9 mouse cellular contexts compared by ENCODE assay signal in the genomic region with DNA sequence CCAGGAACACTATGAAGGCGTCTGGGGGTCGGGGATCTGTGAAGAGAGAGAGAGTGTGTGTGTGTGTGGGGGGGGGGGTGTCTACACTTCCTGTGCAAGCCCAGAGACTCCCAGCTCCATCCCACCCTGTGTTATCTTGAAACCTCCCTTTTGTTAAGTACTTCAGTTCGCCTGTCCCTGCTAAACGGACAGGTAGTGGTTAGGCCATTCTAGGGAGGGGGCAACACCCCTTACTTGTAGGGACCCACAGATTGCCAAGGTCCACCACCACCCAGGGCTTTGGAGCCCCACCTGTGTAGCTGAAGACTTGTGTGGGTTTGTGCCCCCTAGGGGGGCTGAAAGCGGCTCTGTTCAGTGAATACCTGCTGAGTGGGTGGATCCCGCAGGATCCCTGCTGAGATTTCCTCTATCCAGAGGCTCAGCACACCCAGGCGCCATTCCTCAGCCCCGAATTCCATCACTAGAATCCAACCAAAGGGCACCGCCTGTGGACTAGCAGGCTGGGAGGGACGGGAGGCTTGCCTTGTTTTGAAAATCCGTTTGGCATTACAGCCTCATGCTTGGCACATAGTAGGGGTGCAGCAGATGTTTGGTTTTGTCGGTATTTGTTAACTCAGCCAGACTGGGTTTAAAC. TPM values are rescaled to one million over a fixed set of nuclear protein-coding genes. Genes with fewer than 3 reads are reported as not detected.
A peak's percentile ranks its signal among the peaks of the same experiment; 100 is the strongest.
DNase-seq lines count a peak whose midpoint lies in the region; ATAC-seq and TF ChIP-seq lines count a peak whose summit lies in the region.
"Had no signal": no experiment of that assay in that cellular context is flagged by ENCODE, and none has a peak within 500 bp of the region (broad histone marks: within the 10 kb centered on the region; RNA-seq: fewer than 3 reads in every experiment).

No protein-coding gene starts in this region.

- peak overlapping the region; percentile 46 for H3K4me3 ChIP-seq in forebrain, embryonic 12.5 days (replicated peaks)
- no peak overlapping the region for H3K4me3 ChIP-seq in forebrain, postnatal 0 days (ENCODE audit: low read depth, low read length)
- peak overlapping the region; percentile 76 for H3K4me3 ChIP-seq in lung, embryonic 16.5 days (ENCODE audit: low read length)

- no peak for ATAC-seq in forebrain, embryonic 12.5 days (ENCODE audit: low FRiP score)
- no peak for ATAC-seq in forebrain, postnatal 0 days
- no peak for ATAC-seq in lung, embryonic 16.5 days (ENCODE audit: low read depth)
- ATAC-seq in granulocyte monocyte progenitor cell, adult 5-6 weeks (replicated peaks; ENCODE audit: poor library complexity, severe bottlenecking), result no peak
- ATAC-seq in inflammation-experienced regulatory T-cells, adult 6 months, result no peak

- H3K4me2 ChIP-seq in forebrain, embryonic 12.5 days, result peak overlapping the region; percentile 35
- H3K4me2 ChIP-seq in forebrain, postnatal 0 days (ENCODE audit: low read depth), result no peak overlapping the region
- peak overlapping the region; percentile 89 for H3K4me2 ChIP-seq in lung, embryonic 16.5 days (ENCODE audit: low read depth, low read length)

- H3K9ac ChIP-seq in forebrain, embryonic 12.5 days, result peak overlapping the region; percentile 36
- no peak overlapping the region for H3K9ac ChIP-seq in forebrain, postnatal 0 days
- peak overlapping the region; percentile 80 for H3K9ac ChIP-seq in lung, embryonic 16.5 days (ENCODE audit: low read length)

- peaks cover 64% of the 10 kb centered on the region for H3K27me3 ChIP-seq in forebrain, embryonic 12.5 days
- peaks cover 27% of the 10 kb centered on the region for H3K27me3 ChIP-seq in forebrain, postnatal 0 days (ENCODE audit: insufficient read depth, low read length)
- H3K27me3 ChIP-seq in lung, embryonic 16.5 days (ENCODE audit: control insufficient read depth, insufficient read depth, low read depth, low read length), result peaks cover 7% of the 10 kb centered on the region

- no peak overlapping the region for H3K27ac ChIP-seq in forebrain, embryonic 12.5 days
- H3K27ac ChIP-seq in forebrain, postnatal 0 days (ENCODE audit: low read depth, low read length), result no peak overlapping the region
- peak overlapping the region; percentile 96 for H3K27ac ChIP-seq in lung, embryonic 16.5 days (ENCODE audit: low read length)

- no peak for TF ChIP-seq CTCF in forebrain, postnatal 0 days (IDR thresholded peaks at IDR 0.05; ENCODE audit: low read depth)

- H3K4me1 ChIP-seq in forebrain, embryonic 12.5 days, result peaks cover 59% of the 10 kb centered on the region
- H3K4me1 ChIP-seq in forebrain, postnatal 0 days (ENCODE audit: insufficient read depth), result 0 out of 2 replicates have a peak, but pooled peaks cover 2% of the 10 kb centered on the region
- H3K4me1 ChIP-seq in lung, embryonic 16.5 days (replicated peaks; ENCODE audit: control insufficient read depth, insufficient read depth, low read length), result peaks cover 40% of the 10 kb centered on the region

- 7% methylated on average over 12 of the region's 12 CpGs for WGBS in forebrain, embryonic 12.5 days
- 19% methylated on average over 12 of the region's 12 CpGs for WGBS in forebrain, postnatal 0 days
- WGBS in lung, embryonic 16.5 days, result 17% methylated on average over 12 of the region's 12 CpGs

- no peak for DNase-seq in forebrain, postnatal 0 days
- DNase-seq in thymus, postnatal 0 days (ENCODE audit: low spot score), result peak; percentile 27
- no peak for DNase-seq in thymus, postnatal 25 days
- DNase-seq in cerebellum, adult 11 months, result no peak
- DNase-seq: B cell, adult 2 months had no signal

- no peaks in the 10 kb centered on the region for H3K9me3 ChIP-seq in forebrain, embryonic 12.5 days
- no peaks in the 10 kb centered on the region for H3K9me3 ChIP-seq in forebrain, postnatal 0 days (ENCODE audit: low read length)
- no peaks in the 10 kb centered on the region for H3K9me3 ChIP-seq in lung, embryonic 16.5 days (ENCODE audit: control insufficient read depth, low read length)

- no peaks in the 10 kb centered on the region for H3K36me3 ChIP-seq in forebrain, embryonic 12.5 days (replicated peaks)
- no peaks in the 10 kb centered on the region for H3K36me3 ChIP-seq in forebrain, postnatal 0 days (ENCODE audit: insufficient read depth)
- H3K36me3 ChIP-seq in lung, embryonic 16.5 days (ENCODE audit: control insufficient read depth, insufficient read depth, low read length), result peaks cover 6% of the 10 kb centered on the region

RNA-seq across cellular contexts. Expression of a gene that starts 2.6 kb away (rescaled TPM):
- 11.8 and 14.6 TPM in 2 replicates for polyA plus RNA-seq in forebrain, embryonic 12.5 days (2016; fragmentation: Nextera tagmentation; extraction: Ambion mirVana)
- 1.3 and 1.4 TPM in 2 replicates for total RNA-seq in forebrain, postnatal 0 days (2014; rRNA removed)
- 3.3 and 4.4 TPM in 2 replicates for polyA plus RNA-seq in forebrain, postnatal 0 days (2015; fragmentation: Nextera tagmentation; extraction: Ambion mirVana)
- 2.6 and 3.6 TPM in 2 replicates for polyA plus RNA-seq in thymus, postnatal 0 days (2015; fragmentation: Nextera tagmentation; extraction: Ambion mirVana)
- polyA plus RNA-seq in lung, embryonic 16.5 days (2015; fragmentation: Nextera tagmentation; extraction: Ambion mirVana), result 120 and 130 TPM in 2 replicates
- total RNA-seq in granulocyte monocyte progenitor cell, adult 5-6 weeks (2014; fragmentation: Nextera tagmentation), result not detected in 2 replicates
- total RNA-seq in granulocyte monocyte progenitor cell, adult 5-6 weeks (2017), result not detected in 2 replicates
- not detected for polyA plus RNA-seq in inflammation-experienced regulatory T-cells, adult 6 months (2017; shearing (Covaris generic))

RNA-seq across cellular contexts. Expression of a gene that starts 47.9 kb away (rescaled TPM):
- polyA plus RNA-seq in forebrain, embryonic 12.5 days (2016; fragmentation: Nextera tagmentation; extraction: Ambion mirVana), result 19.6 and 23.0 TPM in 2 replicates
- 26.9 and 28.9 TPM in 2 replicates for total RNA-seq in forebrain, postnatal 0 days (2014; rRNA removed)
- polyA plus RNA-seq in forebrain, postnatal 0 days (2015; fragmentation: Nextera tagmentation; extraction: Ambion mirVana), result 31.8 and 36.6 TPM in 2 replicates
- polyA plus RNA-seq in thymus, postnatal 0 days (2015; fragmentation: Nextera tagmentation; extraction: Ambion mirVana), result 17.8 and 19.4 TPM in 2 replicates
- 14.8 and 16.2 TPM in 2 replicates for polyA plus RNA-seq in lung, embryonic 16.5 days (2015; fragmentation: Nextera tagmentation; extraction: Ambion mirVana)
- total RNA-seq in granulocyte monocyte progenitor cell, adult 5-6 weeks (2014; fragmentation: Nextera tagmentation), result 11.5 and 24.7 TPM in 2 replicates
- total RNA-seq in granulocyte monocyte progenitor cell, adult 5-6 weeks (2017), result 7.4 and 8.1 TPM in 2 replicates
- polyA plus RNA-seq in inflammation-experienced regulatory T-cells, adult 6 months (2017; shearing (Covaris generic)), result 10 to 100 TPM in 2 of 3 experiments, 1 to 10 TPM in 1; 9.6 to 16.5 (median 12.2) TPM

RNA-seq across cellular contexts. Expression of a gene that starts 48.1 kb away (rescaled TPM):
- polyA plus RNA-seq in forebrain, embryonic 12.5 days (2016; fragmentation: Nextera tagmentation; extraction: Ambion mirVana), result 126 and 129 TPM in 2 replicates
- total RNA-seq in forebrain, postnatal 0 days (2014; rRNA removed), result 66.1 and 79.5 TPM in 2 replicates
- polyA plus RNA-seq in forebrain, postnatal 0 days (2015; fragmentation: Nextera tagmentation; extraction: Ambion mirVana), result 84.5 and 88.6 TPM in 2 replicates
- polyA plus RNA-seq in thymus, postnatal 0 days (2015; fragmentation: Nextera tagmentation; extraction: Ambion mirVana), result 138 and 145 TPM in 2 replicates
- polyA plus RNA-seq in lung, embryonic 16.5 days (2015; fragmentation: Nextera tagmentation; extraction: Ambion mirVana), result 101 and 113 TPM in 2 replicates
- 39.8 and 49.3 TPM in 2 replicates for total RNA-seq in granulocyte monocyte progenitor cell, adult 5-6 weeks (2014; fragmentation: Nextera tagmentation)
- 24.3 and 25.7 TPM in 2 replicates for total RNA-seq in granulocyte monocyte progenitor cell, adult 5-6 weeks (2017)
- polyA plus RNA-seq in inflammation-experienced regulatory T-cells, adult 6 months (2017; shearing (Covaris generic)), result 100 to 1,000 TPM; 145 to 194 (median 193) TPM
